Mouse (Mus musculus): ENCODE measurements at regions not wholly inside any gene's neighbourhood (a gene's known extent, or its start where the extent isn't known, plus 50 kb on each side); places are given as distances from the start of the nearest gene placed in this dataset.
A peak's percentile ranks its signal among the peaks of the same experiment; 100 is the strongest.

GRCm38 (mm10) chr4:7485552-7485951, 753.3 kb downstream of the Car8 start:
- Histone ChIP-seq H3K27me3 (no peaks in the 10 kb centered on the region), H3K4me1 (no peaks in the 10 kb centered on the region), H3K9ac (no peak overlapping the region), H3K36me3 (no peaks in the 10 kb centered on the region), H3K4me3 (no peak overlapping the region), H3K27ac (no peak overlapping the region), H3K9me3 (no peaks in the 10 kb centered on the region), H3K4me2 (no peak overlapping the region)
- no peak for ATAC-seq (ENCODE audit: insufficient number of reproducible peaks, insufficient read depth, low FRiP score, low TSS enrichment, low read depth)

GRCm38 (mm10) chr4:7455130-7455529, 783.7 kb downstream of the Car8 start:
- no peak for ATAC-seq (ENCODE audit: insufficient number of reproducible peaks, insufficient read depth, low FRiP score, low TSS enrichment, low read depth)
- no peaks in the 10 kb centered on the region for H3K36me3 ChIP-seq
- WGBS = 1% methylated on average over 9 of the region's 9 CpGs
- H3K9me3 ChIP-seq = no peaks in the 10 kb centered on the region
- no peak overlapping the region for H3K27ac ChIP-seq
- no peak overlapping the region for H3K9ac ChIP-seq
- H3K4me1 ChIP-seq = peaks cover 4% of the 10 kb centered on the region; the same call in 1 of the 2 replicates
- no peak overlapping the region for H3K4me3 ChIP-seq
- no peaks in the 10 kb centered on the region for H3K27me3 ChIP-seq
- H3K4me2 ChIP-seq = peak overlapping the region; percentile 43

- H3K27ac ChIP-seq = no peak overlapping the region
- no peak for ATAC-seq (ENCODE audit: insufficient number of reproducible peaks, insufficient read depth, low FRiP score, low TSS enrichment, low read depth)
Measured at GRCm38 (mm10) chr4:7452678-7453077, 786.2 kb downstream of the Car8 start.

GRCm38 (mm10) chr4:7450991-7451390, 787.9 kb downstream of the Car8 start:
- Histone ChIP-seq H3K36me3 (no peaks in the 10 kb centered on the region), H3K27me3 (no peaks in the 10 kb centered on the region), H3K9ac (no peak overlapping the region), H3K4me1 (peaks cover 4% of the 10 kb centered on the region; the same call in 1 of the 2 replicates), H3K4me3 (no peak overlapping the region), H3K9me3 (no peaks in the 10 kb centered on the region), H3K27ac (no peak overlapping the region), H3K4me2 (no peak overlapping the region)
- 59% methylated on average over 1 of the region's 1 CpGs for WGBS
- no peak for ATAC-seq (ENCODE audit: insufficient number of reproducible peaks, insufficient read depth, low FRiP score, low TSS enrichment, low read depth)

More at GRCm38 (mm10) chr4:7452678-7453077, 786.2 kb downstream of the Car8 start:
- H3K36me3 ChIP-seq = no peaks in the 10 kb centered on the region
- WGBS = 52% methylated on average over 3 of the region's 3 CpGs
- H3K4me1 ChIP-seq = peaks cover 4% of the 10 kb centered on the region; the same call in 1 of the 2 replicates
- no peak overlapping the region for H3K4me3 ChIP-seq
- no peak overlapping the region for H3K4me2 ChIP-seq
- no peaks in the 10 kb centered on the region for H3K27me3 ChIP-seq
- H3K9me3 ChIP-seq = no peaks in the 10 kb centered on the region
- H3K9ac ChIP-seq = no peak overlapping the region

- ATAC-seq (ENCODE audit: insufficient number of reproducible peaks, insufficient read depth, low FRiP score, low TSS enrichment, low read depth) = no peak
- WGBS = 83% methylated on average over 3 of the region's 3 CpGs
- Histone ChIP-seq H3K9ac (no peak overlapping the region), H3K27me3 (no peaks in the 10 kb centered on the region), H3K9me3 (no peaks in the 10 kb centered on the region), H3K4me1 (no peaks in the 10 kb centered on the region), H3K27ac (no peak overlapping the region), H3K36me3 (no peaks in the 10 kb centered on the region), H3K4me3 (no peak overlapping the region), H3K4me2 (no peak overlapping the region)
Measured at GRCm38 (mm10) chr4:7429308-7429707, 809.5 kb downstream of the Car8 start.

- H3K9ac ChIP-seq = no peak overlapping the region
- H3K27ac ChIP-seq = no peak overlapping the region
- H3K27me3 ChIP-seq = no peaks in the 10 kb centered on the region
- no peak overlapping the region for H3K4me2 ChIP-seq
- H3K4me1 ChIP-seq = no peaks in the 10 kb centered on the region
- no peaks in the 10 kb centered on the region for H3K36me3 ChIP-seq
- no peak overlapping the region for H3K4me3 ChIP-seq
- ATAC-seq (ENCODE audit: insufficient number of reproducible peaks, insufficient read depth, low FRiP score, low TSS enrichment, low read depth) = no peak
- no peaks in the 10 kb centered on the region for H3K9me3 ChIP-seq
Measured at GRCm38 (mm10) chr4:7424081-7424480, 814.8 kb downstream of the Car8 start.

GRCm38 (mm10) chr4:7423204-7423603, 815.6 kb downstream of the Car8 start:
- 71% methylated on average over 4 of the region's 4 CpGs for WGBS
- H3K4me2 ChIP-seq = no peak overlapping the region
- H3K4me1 ChIP-seq = no peaks in the 10 kb centered on the region
- no peaks in the 10 kb centered on the region for H3K27me3 ChIP-seq
- no peak overlapping the region for H3K4me3 ChIP-seq
- no peak overlapping the region for H3K9ac ChIP-seq
- H3K36me3 ChIP-seq = no peaks in the 10 kb centered on the region
- ATAC-seq (ENCODE audit: insufficient number of reproducible peaks, insufficient read depth, low FRiP score, low TSS enrichment, low read depth) = no peak
- no peaks in the 10 kb centered on the region for H3K9me3 ChIP-seq
- H3K27ac ChIP-seq = no peak overlapping the region

GRCm38 (mm10) chr4:7422787-7423186, 816.1 kb downstream of the Car8 start:
- no peaks in the 10 kb centered on the region for H3K27me3 ChIP-seq
- H3K4me3 ChIP-seq = no peak overlapping the region
- no peak overlapping the region for H3K9ac ChIP-seq
- no peak for ATAC-seq (ENCODE audit: insufficient number of reproducible peaks, insufficient read depth, low FRiP score, low TSS enrichment, low read depth)
- WGBS = 94% methylated on average over 3 of the region's 3 CpGs
- H3K4me2 ChIP-seq = no peak overlapping the region
- no peaks in the 10 kb centered on the region for H3K9me3 ChIP-seq
- no peak overlapping the region for H3K27ac ChIP-seq
- H3K4me1 ChIP-seq = no peaks in the 10 kb centered on the region
- H3K36me3 ChIP-seq = no peaks in the 10 kb centered on the region

- Histone ChIP-seq H3K36me3 (no peaks in the 10 kb centered on the region), H3K9me3 (no peaks in the 10 kb centered on the region), H3K4me1 (no peaks in the 10 kb centered on the region), H3K27me3 (no peaks in the 10 kb centered on the region), H3K9ac (no peak overlapping the region), H3K4me3 (no peak overlapping the region), H3K4me2 (no peak overlapping the region), H3K27ac (no peak overlapping the region)
- ATAC-seq (ENCODE audit: insufficient number of reproducible peaks, insufficient read depth, low FRiP score, low TSS enrichment, low read depth) = no peak
- 71% methylated on average over 2 of the region's 2 CpGs for WGBS
Measured at GRCm38 (mm10) chr4:7414301-7414700, 824.5 kb downstream of the Car8 start.

GRCm38 (mm10) chr4:7392696-7393095, 846.1 kb downstream of the Car8 start:
- WGBS = 45% methylated on average over 1 of the region's 1 CpGs
- Histone ChIP-seq H3K27me3 (no peaks in the 10 kb centered on the region), H3K4me1 (no peaks in the 10 kb centered on the region), H3K27ac (no peak overlapping the region), H3K9ac (no peak overlapping the region), H3K4me2 (no peak overlapping the region), H3K4me3 (no peak overlapping the region), H3K36me3 (no peaks in the 10 kb centered on the region), H3K9me3 (no peaks in the 10 kb centered on the region)
- ATAC-seq (ENCODE audit: insufficient number of reproducible peaks, insufficient read depth, low FRiP score, low TSS enrichment, low read depth) = no peak

- Histone ChIP-seq H3K27ac (no peak overlapping the region), H3K4me3 (no peak overlapping the region), H3K4me1 (no peaks in the 10 kb centered on the region), H3K9me3 (no peaks in the 10 kb centered on the region), H3K4me2 (no peak overlapping the region), H3K36me3 (no peaks in the 10 kb centered on the region), H3K9ac (no peak overlapping the region), H3K27me3 (no peaks in the 10 kb centered on the region)
- no peak for ATAC-seq (ENCODE audit: insufficient number of reproducible peaks, insufficient read depth, low FRiP score, low TSS enrichment, low read depth)
- 83% methylated on average over 7 of the region's 7 CpGs for WGBS
Measured at GRCm38 (mm10) chr4:7391596-7391995, 847.2 kb downstream of the Car8 start.

- H3K4me1 ChIP-seq = no peaks in the 10 kb centered on the region
- no peak for ATAC-seq (ENCODE audit: insufficient number of reproducible peaks, insufficient read depth, low FRiP score, low TSS enrichment, low read depth)
Measured at GRCm38 (mm10) chr4:7385069-7385468, 853.8 kb downstream of the Car8 start.

GRCm38 (mm10) chr4:7379996-7380395, 858.8 kb downstream of the Car8 start:
- no peaks in the 10 kb centered on the region for H3K4me1 ChIP-seq
- WGBS = 52% methylated on average over 2 of the region's 2 CpGs

More at GRCm38 (mm10) chr4:7385069-7385468, 853.8 kb downstream of the Car8 start:
- no peak overlapping the region for H3K4me3 ChIP-seq
- H3K9ac ChIP-seq = no peak overlapping the region
- no peaks in the 10 kb centered on the region for H3K27me3 ChIP-seq
- no peaks in the 10 kb centered on the region for H3K9me3 ChIP-seq
- no peak overlapping the region for H3K27ac ChIP-seq
- H3K4me2 ChIP-seq = no peak overlapping the region
- H3K36me3 ChIP-seq = no peaks in the 10 kb centered on the region

More at GRCm38 (mm10) chr4:7379996-7380395, 858.8 kb downstream of the Car8 start:
- H3K27ac ChIP-seq = no peak overlapping the region
- no peak overlapping the region for H3K4me3 ChIP-seq
- H3K36me3 ChIP-seq = no peaks in the 10 kb centered on the region
- no peak overlapping the region for H3K4me2 ChIP-seq
- no peaks in the 10 kb centered on the region for H3K9me3 ChIP-seq
- no peak for ATAC-seq (ENCODE audit: insufficient number of reproducible peaks, insufficient read depth, low FRiP score, low TSS enrichment, low read depth)
- H3K27me3 ChIP-seq = no peaks in the 10 kb centered on the region
- no peak overlapping the region for H3K9ac ChIP-seq
